Mouse (Mus musculus) 3T3-L1 (cell line): ENCODE measurements around the gene Ercc8.

Source experiments
- DNase-seq: peaks from one replicate; pipeline ENCODE4 v3.0.0-alpha.2; 2015; ENCODE audit warnings: low read depth, low spot score

Gene Ercc8

DNA sequence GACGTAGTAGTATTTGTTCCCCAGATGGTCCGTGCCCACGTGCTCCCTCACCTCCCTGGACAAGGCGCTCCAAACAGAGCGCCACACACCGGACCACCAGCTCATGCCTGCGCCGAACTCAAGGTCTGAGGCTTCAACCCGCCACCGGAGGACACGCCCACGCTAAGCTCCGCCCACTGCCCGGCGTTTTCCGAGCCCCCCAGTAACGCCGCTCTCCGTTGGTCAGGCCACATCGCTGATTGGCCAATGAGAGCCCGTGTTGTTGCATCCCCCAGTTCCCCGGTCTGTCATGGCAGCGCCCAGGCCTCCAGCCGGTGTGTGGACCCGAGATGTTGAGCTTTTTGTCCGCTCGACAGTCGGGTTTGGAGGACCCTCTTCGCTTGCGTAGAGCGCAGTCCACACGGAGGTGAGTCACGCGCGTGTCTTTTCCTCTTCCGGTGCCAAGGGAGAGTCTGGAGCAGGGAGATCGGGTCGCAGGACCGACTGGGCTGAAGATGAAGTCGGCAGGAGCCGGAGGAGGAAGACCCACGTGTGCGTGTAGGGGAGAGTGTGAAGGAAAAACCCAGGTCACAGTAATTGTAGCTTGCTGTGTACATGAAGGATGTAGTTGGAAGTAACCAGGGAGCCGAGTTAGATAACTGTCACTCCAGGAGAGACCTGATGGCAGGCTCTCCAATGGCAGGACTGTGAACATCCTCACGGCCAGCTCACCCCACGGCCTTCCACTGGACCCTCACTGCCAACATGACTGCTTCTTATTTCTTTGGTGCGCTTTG, at the start of gene Ercc8, which contains the start of gene Ndufaf2:
Gene Ercc8, plus strand, starts transcription at position 267 of the 776 bp plus-strand sequence.
Gene Ndufaf2, minus strand, starts transcription at position 159 of the 776 bp plus-strand sequence.
- peak; percentile 92 for DNase-seq

DNA sequence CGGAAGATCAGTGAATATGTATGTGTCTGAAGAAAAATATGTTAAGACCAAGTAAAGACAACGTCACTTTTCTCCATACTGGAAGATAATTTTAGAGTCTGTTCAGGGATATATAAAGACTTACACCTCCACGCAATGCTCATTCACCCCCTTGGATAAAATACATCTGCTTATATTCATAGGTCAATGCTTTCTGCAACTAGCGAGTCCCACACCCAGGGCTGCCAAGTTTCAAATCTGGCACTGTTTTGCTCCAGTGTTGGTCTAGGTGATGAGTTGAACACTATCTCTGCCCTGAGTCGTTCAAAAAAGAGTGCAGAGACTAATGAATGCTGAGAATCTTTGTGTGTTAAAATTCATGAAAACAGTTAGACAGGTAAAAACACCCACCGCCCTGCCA, 47.6 kb upstream of the Ercc8 start:
- no peak for DNase-seq

DNA sequence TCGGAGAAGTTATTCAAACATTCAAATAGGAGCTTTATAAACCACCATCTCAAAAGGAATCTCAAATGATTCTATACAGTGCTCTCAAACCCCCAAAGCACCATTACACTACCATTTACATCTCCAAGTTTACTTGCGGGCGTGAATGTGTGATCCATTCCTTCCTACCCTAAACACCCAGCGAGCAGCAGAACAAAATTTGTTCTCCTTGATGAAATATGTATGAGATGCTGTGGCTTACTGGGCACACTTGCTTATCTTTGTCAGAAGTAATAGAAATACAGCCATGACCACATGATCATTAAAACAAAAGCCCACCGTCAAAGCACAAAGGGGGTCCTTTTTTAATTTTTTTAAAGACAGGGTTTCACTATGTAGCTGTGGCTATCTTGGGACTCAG, 45.0 kb upstream of the Ercc8 start:
- DNase-seq, result no peak

DNA sequence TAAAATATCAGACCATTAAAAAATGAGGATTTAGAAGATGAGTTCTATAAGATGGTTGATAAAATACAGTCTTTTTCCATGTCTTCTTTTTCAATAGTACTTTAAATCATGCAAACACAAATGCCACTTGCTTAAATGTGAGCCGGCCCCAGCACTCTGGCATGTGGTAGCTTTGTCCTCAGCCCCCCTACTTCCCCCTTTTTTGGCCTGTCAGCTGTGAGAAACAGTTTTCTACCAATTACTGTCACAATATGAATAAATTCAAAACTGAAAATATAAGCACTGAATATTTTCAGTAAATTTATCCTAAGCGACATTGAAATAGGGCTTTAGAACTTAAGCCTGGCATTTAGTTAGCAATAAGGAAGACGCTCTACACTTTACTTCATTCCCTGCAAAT, 44.3 kb upstream of the Ercc8 start:
- no peak for DNase-seq

DNA sequence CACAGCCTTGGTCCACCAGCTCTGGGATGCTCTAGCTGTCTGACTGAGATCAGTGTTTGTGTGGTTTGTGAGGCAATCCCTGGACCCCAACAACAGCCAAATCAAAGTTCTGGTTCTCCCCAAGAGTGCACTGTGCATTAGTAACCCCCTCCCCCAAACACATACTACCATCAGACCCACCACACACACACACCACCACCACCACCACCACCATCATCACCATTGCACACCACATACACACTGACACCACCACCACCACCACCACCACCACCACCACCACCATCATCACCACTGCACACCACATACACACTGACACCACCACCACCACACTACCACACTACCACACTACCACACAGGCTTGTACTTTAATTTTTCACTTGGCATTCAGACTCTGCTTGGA, 40.9 kb upstream of the Ercc8 start:
- DNase-seq, result no peak

DNA sequence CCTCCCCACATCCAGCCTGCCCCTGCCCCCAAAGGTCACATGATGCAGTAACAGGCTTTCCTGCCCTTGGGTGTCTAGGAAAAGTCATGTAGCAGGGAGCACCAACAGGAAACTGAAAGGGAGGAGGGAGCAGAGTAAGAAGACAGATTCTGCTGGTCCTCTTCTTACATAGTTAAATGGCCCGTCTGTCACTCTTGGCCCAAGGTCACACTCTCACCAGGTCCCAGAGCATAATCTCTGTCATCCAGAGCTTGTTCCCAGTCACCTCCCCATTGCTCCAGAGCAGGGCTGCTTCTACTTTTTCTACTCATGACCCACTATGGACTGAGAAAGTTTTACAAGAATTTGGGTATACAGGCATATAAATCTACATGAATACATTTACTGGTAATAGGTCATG, 40.3 kb upstream of the Ercc8 start:
- no peak for DNase-seq

DNA sequence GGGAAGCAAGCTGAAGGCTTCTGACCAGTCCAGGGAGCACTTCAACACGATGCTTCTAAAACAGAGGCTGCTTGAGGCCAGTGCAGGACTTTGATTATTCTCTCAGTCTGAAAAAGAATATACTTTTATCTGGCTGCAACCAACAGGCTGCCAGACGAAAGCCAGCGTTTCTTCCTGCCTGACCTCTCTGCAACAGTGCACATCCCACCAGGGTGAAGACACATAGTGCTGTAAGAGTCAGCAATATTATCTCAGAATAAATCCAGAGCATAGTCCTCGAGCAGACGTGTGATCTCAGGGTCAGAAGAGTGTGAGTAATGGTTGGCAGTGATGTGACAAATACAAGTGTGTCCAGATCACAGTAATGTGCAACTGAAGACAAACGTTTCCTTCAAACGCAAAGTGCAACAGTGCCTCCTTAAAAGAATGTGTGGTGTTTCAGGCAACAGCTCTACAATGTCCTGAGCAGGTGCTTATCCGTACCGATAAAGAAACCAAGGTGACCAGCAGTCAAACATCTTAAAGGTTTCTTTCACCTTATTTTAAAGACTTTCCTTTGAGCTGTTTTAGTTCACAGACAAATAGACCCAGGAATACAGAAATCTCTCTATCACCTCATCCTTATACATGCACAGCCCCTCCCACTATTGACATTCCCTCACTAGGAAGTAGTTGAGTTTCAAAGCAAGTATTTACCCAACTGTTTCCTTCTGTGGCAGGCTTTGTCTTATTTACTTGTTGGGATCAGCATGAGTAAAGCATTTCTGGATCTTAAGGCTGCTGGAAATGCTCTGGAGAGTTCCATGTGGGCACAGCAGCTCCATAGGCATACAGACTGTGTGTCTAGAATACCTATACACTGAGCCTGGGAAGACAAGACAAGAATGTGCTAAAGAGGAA, 38.9 kb upstream of the Ercc8 start:
- DNase-seq, result no peak

DNA sequence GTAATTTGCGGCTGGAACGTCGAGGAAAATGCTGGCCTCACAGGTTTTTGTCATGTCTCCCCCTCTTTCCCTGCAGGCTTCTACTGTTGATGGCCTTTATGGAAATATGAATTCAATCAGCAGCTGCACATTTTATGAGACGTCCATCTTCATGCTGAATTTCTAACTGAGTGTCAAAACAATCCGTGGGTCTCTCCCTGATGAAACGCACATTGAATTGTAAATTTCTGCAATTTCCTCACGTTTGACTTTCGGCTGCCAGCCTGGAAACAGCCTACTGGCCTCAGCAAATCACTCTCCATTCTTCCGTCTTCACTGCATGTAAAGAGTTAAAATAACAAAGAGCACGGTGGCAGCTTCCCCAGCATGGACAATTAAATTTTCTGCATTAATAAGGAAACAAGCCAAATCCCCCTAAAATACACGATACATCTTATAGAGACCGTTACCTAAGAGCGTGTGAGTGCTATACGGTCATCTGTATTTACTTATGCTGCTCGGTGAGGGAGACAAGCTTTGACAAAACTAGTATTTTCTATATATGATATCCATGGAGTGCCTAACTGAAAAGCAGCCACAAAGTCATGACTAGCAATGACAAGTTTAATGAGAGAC, 35.3 kb upstream of the Ercc8 start:
- DNase-seq, result no peak

DNA sequence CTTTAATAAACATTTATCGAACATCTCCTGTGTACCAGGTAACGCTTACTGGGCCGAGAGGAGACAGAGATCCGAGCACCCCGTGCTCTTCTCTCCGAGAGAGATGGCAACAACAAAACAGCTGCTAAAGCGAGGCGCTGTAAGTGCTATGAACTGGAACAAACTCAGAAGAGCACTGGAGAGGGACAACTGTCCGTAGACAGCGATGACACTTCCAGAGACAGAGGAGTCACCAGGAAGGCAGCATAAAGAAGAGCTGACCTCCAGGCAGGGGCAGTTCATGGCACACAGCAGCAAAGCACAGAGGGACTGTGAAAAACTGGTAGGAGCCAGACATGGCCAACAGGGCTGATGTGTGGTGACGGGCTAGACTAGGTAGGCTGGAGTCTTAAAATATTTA, 34.4 kb upstream of the Ercc8 start:
- no peak for DNase-seq

DNA sequence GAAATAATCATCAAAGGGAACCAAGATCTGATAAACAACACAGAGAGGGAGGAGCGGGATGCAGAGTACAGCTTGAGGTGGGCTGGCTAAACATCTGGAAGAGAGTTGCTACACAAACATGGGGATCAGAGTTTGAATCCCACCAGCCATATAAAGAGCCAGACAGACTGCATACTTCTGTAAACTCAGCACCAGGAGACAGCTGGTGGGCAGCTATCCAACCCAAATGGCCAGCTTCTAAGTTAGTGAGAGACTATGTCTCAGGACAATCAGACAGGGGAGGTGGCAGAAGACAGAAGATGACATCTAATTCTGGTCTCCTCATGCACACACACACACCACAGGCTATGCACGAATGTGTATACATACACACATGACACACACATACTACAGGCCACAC, 32.3 kb upstream of the Ercc8 start:
- no peak for DNase-seq

DNA sequence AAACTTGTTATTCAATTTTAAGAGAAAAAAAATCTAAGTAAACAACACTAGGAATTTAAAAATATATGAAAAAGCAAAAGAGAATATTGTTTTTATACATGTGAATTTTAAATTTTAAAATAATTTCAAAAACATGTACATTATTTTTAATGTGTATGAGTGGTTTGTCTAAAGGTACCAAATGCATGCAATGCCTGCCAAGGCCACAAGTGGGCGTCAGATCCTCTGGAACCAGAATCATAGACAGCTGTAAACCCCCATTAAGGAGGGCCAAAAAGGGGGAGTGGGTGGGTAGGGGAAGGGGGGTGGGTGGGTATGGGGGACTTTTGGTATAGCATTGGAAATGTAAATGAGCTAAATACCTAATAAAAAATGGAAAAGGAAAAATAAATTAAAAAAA, 31.4 kb upstream of the Ercc8 start:
- peak; percentile 69 for DNase-seq

DNA sequence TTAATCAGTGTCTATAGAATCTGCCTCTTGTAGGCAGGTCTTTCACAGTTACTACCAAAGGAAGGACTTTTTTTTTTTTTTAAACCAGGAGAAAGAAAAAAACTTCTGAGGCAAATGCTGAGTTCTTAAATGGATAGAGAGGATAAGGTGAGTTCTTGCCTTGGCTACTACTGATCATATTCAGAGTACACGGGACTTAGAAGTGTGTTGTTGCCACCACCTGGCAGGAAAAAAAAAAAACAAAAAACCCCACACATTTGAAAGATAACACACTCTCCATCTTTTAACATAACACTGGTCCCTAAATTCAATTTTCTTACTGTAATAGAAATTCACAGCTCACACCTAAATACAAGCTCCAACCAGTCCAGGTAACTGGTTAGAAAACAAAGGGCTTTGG, 30.6 kb upstream of the Ercc8 start:
- no peak for DNase-seq

DNA sequence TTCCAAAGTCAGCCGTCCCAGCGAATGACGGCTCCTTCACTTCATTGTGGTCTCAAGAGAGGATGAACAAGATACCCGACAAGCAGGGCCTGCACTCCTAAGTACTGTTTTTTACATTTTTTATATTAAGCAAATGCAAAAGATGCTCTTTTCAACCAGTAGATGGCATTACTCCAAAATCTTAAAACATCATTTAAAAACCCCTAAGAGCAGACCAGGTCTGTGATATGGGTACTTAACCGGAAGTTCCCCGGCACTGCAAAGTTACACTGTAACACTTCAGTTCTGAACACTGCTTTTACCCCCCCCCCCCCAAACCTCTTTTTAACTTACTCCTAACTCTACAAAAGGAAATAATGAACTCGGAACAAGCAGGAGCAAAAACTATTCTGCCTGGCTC, 29.5 kb upstream of the Ercc8 start:
- peak; percentile 44 for DNase-seq

DNA sequence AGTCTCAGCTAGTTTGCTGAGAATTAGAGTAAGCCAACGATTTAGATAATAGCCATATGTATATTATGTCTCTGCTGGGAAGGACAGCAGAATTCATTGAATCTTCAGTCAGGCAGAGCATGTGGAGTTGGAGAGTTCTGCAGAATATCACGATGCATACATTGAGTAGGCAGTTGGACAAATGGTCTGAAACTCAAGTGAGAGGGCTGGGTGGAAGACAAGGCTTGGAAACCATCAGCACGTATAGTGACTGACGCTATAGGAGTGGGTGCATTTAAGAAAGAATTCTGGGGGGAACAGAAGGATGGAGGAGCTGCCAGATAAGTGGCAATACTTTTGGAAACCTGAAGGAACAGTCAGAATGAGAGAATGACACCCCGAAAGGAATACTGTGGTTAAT, 27.8 kb upstream of the Ercc8 start:
- DNase-seq, result no peak

DNA sequence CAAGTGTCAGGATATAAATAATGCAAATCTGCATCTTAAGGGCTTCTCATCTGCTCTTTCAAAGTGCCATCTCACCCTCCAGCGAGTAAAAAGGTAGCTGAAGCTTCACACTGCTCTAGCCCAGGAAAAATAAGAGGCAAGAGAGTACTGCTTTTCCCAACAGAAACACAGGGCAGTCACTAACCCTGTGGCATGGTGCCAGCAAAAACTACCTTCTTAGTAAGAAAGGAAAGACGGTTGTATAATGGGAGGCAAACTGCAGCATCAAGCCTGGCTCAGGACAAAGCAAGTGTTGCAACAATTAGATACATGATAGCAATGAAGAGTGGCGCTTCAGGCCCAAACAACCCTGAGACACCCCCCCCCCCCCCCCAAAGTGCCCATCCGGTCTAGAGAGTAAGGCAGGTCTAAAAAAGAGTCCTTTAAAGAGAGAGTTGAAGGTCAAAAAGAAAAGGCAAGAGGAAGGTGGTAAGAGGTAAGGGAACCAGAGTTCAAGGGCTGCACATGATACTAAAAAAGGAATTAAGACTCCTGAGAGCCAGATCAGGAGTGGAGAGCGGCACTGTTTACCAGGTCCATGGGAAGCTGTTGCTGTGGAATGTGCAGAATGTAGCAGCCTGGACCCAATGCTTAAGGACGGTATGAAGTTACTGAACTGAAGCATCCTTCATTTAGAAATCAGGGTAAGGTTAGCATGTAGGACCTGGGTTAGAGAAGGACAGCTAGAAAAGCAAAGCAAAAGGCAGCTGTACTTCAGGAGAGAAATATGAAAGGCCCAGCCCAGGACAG, 26.3 kb upstream of the Ercc8 start:
- no peak for DNase-seq

DNA sequence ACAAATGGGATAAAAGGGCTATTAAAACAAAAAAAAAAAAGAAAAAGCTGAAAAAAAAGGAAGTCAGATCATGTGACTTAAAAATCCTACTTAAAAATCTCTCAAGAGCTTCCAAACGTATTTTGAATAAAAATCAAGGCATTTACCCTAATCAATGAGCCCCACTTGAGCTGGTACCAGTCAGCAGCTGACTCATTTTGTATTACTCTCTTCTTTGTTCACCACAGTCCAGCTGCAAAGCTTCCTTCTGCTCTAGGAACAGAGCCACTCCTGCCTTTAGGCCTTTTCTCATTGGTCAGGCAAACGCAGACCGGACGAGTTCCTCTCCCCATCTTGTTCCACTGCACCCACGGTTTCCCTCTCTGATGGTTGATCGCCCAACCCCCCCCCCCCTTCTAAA, 22.9 kb upstream of the Ercc8 start:
- no peak for DNase-seq

DNA sequence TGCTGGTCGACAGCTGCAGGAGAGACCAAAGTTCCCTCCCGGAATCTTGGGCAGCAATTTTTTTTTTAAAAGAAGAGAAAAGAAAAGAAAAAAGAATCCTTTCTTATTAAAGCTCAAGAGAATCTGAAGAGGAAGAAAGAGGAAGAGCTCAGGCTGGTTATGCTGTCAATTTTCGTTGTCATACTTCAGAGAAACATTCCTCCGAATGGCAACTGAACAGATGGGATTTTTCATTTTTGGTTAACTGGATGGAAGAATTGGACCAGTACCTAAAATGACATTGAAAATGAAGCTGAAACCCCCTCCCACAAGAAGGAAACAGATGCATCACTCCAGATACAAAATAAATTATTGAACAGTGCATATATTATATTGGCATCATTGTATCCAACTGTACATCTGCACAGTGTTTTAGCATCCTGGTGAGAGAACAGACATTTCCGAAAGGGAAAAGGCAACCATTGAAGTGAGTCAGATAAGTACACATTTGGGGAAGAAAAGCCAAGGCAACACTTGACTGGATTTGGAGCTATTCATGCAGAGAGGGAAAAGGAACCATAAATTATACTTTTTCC, 20.0 kb upstream of the Ercc8 start:
- DNase-seq, result no peak

DNA sequence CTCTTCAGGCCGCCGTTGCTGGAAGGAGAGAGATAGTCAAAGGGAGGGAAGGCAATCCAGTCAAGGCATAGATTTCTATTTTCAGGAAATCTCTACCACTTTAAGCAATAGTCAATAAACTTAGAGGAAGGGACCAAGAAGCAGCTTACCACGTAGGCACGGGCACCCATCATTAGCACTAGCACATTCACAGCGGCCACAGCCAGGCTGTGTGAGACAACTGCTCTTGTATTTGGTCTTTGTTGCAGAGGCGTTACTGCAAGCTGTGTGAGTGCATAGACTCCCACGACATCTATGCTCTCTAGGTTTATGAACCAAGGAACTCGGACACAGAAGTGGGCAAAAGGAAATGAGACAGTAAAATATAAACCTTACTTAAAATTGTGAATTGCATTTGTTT, 14.4 kb upstream of the Ercc8 start:
- DNase-seq, result no peak

DNA sequence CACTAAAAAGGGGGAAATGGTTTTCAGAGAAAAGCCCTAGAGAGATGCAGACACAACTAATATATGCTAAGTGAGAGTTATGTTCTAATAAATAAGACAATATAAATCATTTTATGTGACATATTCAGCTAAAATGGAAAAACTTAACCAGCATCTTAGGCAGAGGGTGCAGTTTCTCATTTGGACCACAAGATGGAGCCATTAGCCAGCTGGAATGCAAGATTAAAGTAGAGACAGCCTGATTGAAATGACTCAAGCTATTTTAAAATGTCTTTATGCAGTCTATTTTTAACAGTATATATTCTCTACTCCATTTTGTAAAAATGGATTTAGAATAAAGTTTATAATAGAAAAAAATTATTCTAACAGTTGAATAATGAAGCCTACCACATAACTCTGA, 6.7 kb upstream of the Ercc8 start:
- DNase-seq, result peak; percentile 65

DNA sequence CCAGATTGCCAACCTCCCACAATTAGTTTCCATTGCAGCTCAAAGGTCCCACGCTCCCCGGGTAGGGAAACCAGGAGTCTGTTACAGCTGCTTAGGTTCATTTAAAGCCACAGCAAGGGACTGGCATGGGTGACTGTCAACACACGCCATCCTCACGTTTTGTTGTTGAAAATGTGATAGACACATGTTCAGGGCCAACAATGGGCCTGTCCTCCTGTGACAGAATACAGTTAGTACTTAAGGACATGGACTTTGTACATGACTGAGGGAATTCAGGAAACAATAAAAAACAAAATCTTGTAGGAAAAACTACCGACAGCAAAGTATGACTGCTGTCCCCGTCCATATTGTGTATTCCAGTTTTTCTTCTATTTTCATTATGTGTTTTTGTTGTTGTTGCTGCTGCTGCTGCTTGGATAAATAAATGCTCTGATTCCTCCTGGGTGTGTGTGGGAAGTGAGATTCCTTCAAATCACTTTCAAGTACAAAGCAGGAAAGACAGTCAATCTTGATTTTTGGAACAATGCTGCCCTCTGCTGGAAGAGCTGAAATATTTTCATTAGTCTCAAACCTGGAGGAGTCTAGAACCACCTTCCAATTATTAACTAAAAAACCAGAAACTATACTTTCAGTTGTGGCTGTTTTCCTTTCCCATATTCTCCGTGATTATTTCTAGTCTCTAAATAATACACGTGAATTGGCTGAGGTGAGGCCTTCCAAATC, 5.7 kb upstream of the Ercc8 start:
- peak; percentile 81 for DNase-seq

DNA sequence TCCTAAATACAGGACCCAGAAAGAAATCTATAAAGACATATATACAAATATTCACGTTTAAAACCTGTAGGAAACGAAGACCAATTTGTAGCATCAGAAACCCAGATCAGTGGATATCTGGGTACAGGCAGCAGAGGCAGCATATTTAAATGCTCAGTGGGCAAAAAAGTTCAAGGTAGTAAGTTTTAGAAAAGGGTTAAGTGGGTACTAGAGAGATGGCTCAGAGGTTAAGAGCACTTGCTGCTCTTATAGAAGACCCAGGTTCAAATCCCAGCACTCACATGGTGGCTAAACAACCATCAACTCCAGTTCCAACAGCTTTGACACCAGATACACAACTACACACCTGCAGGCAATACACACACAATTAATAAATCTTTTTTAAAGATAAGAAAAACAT, 1.4 kb upstream of the Ercc8 start:
- DNase-seq, result no peak
